ENCODE assay signal across 10 mouse cellular contexts in the genomic region with DNA sequence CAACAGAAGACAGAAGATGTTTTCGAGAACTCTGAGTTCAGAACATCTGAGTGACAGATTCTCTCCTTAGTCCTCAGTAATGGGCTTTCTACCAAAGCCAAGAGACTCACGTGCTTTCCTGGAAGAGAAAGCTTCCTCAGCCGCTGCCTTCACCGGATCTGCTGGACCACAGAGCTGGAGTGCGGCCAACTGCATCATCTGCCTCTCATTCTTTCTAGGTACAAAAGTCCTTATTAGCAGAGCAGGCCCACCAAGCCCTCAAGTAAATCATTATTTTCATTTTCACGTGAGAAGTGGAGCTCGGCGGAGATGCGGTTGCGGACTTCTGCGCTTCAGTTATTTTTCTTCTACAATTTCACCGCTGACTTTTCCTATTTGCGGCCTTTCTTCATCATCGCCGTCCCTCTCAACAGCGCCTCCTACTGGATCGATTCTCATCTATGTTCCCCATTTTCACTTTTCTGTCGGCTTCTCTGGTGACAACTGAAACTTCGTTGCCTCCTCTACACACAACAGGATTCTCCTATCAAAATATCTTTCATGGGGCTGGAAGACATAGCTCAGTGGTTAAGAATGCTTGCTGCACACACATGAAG.
DNase-seq lines count a peak whose midpoint lies in the region; ATAC-seq and TF ChIP-seq lines count a peak whose summit lies in the region.
"Had no signal": no experiment of that assay in that cellular context is flagged by ENCODE, and none has a peak within 500 bp of the region (broad histone marks: within the 10 kb centered on the region; RNA-seq: fewer than 3 reads in every experiment).

No protein-coding gene starts in this region.

- H3K4me2 ChIP-seq in liver, postnatal 0 days (ENCODE audit: low read depth, low read length) = no peak overlapping the region
- no peak overlapping the region for H3K4me2 ChIP-seq in liver, embryonic 11.5 days

- no peaks in the 10 kb centered on the region for H3K36me3 ChIP-seq in liver, postnatal 0 days (replicated peaks; ENCODE audit: insufficient read depth, low read length)
- H3K36me3 ChIP-seq in liver, embryonic 11.5 days (ENCODE audit: control insufficient read depth, insufficient read depth, low read length) = no peaks in the 10 kb centered on the region
- H3K36me3 ChIP-seq in ES-Bruce4 (ENCODE audit: control insufficient read depth, insufficient read depth, low read length, poor library complexity, severe bottlenecking) = no peaks in the 10 kb centered on the region

- DNase-seq in liver, postnatal 0 days = no peak
- no peak for DNase-seq in liver, embryonic 11.5 days (ENCODE audit: low spot score)
- DNase-seq in ZHBTc4 (ENCODE audit: low read depth, low spot score) = peak; percentile 71
- DNase-seq in natural killer cell, adult 2 months (ENCODE audit: low spot score in 2 of 2) = peak; percentile 17 to 42
- no peak for DNase-seq in frontal cortex, postnatal 36 days (ENCODE audit: low spot score in 2 of 2)
- no peak for DNase-seq in cerebellum, postnatal 4 days (ENCODE audit: low spot score in 2 of 2)

- TF ChIP-seq CTCF in liver, postnatal 0 days (IDR thresholded peaks at IDR 0.05; ENCODE audit: low read depth) = peak; percentile 53
- peak; percentile 10 for TF ChIP-seq CTCF in ES-Bruce4 (IDR thresholded peaks at IDR 0.05; ENCODE audit: low read depth, low read length)

- H3K4me3 ChIP-seq in liver, postnatal 0 days (ENCODE audit: low read depth, low read length) = no peak overlapping the region
- H3K4me3 ChIP-seq in liver, embryonic 11.5 days (ENCODE audit: low read depth, low read length) = no peak overlapping the region
- H3K4me3 ChIP-seq in ES-Bruce4 (ENCODE audit: low read depth, low read length) = peak overlapping the region; percentile 24; the same call in 1 of the 2 replicates
- H3K4me3 ChIP-seq: left cerebral cortex, adult 2 months; megakaryocyte, embryonic 14.5 days had no signal

- no peak overlapping the region for H3K9ac ChIP-seq in liver, postnatal 0 days (replicated peaks)
- H3K9ac ChIP-seq in liver, embryonic 11.5 days (ENCODE audit: low read depth, low read length) = no peak overlapping the region
- H3K9ac ChIP-seq in ES-Bruce4 (ENCODE audit: low read depth, poor library complexity, severe bottlenecking) = no peak overlapping the region

- H3K4me1 ChIP-seq in liver, postnatal 0 days (ENCODE audit: insufficient read depth) = no peaks in the 10 kb centered on the region
- no peaks in the 10 kb centered on the region for H3K4me1 ChIP-seq in liver, embryonic 11.5 days (replicated peaks; ENCODE audit: control insufficient read depth, insufficient read depth, low read length)
- no peaks in the 10 kb centered on the region for H3K4me1 ChIP-seq in ES-Bruce4 (ENCODE audit: control insufficient read depth, insufficient read depth, low read length)

- ATAC-seq in liver, postnatal 0 days = no peak
- ATAC-seq in liver, embryonic 11.5 days (replicated peaks; ENCODE audit: low FRiP score) = no peak
- no peak for ATAC-seq in monocyte, adult 5-6 weeks (replicated peaks; ENCODE audit: insufficient number of reproducible peaks, low FRiP score, low TSS enrichment, poor library complexity, severe bottlenecking)

- no peaks in the 10 kb centered on the region for H3K9me3 ChIP-seq in liver, postnatal 0 days (ENCODE audit: low read length)
- no peaks in the 10 kb centered on the region for H3K9me3 ChIP-seq in liver, embryonic 11.5 days (ENCODE audit: control insufficient read depth, low read length)
- no peaks in the 10 kb centered on the region for H3K9me3 ChIP-seq in ES-Bruce4 (replicated peaks; ENCODE audit: control insufficient read depth, insufficient read depth, low read length, poor library complexity, severe bottlenecking)
- H3K9me3 ChIP-seq: megakaryocyte, embryonic 14.5 days had no signal

- no peak overlapping the region for H3K27ac ChIP-seq in liver, postnatal 0 days (ENCODE audit: low read depth)
- no peak overlapping the region for H3K27ac ChIP-seq in liver, embryonic 11.5 days (ENCODE audit: low read depth, low read length)
- H3K27ac ChIP-seq in ES-Bruce4 (ENCODE audit: insufficient read depth, low read length) = no peak overlapping the region
- H3K27ac ChIP-seq: left cerebral cortex, adult 2 months had no signal

- no peak for TF ChIP-seq EP300 in liver, postnatal 0 days (IDR thresholded peaks at IDR 0.05; ENCODE audit: low read depth)
- TF ChIP-seq EP300 in ES-Bruce4 (IDR thresholded peaks at IDR 0.05; ENCODE audit: insufficient read depth, low read depth, low read length) = no peak

- TF ChIP-seq POLR2A in ES-Bruce4 (IDR thresholded peaks at IDR 0.05; ENCODE audit: insufficient read depth, low read length) = no peak

- 70% methylated on average over 19 of the region's 19 CpGs for WGBS in liver, postnatal 0 days (ENCODE audit: insufficient replicate concordance)
- WGBS in liver, embryonic 11.5 days = 66% methylated on average over 19 of the region's 19 CpGs

- no peaks in the 10 kb centered on the region for H3K27me3 ChIP-seq in liver, postnatal 0 days (ENCODE audit: insufficient read depth, low read length)
- H3K27me3 ChIP-seq in liver, embryonic 11.5 days (replicated peaks; ENCODE audit: control insufficient read depth, insufficient read depth, low read length) = no peaks in the 10 kb centered on the region
- no peaks in the 10 kb centered on the region for H3K27me3 ChIP-seq in ES-Bruce4 (ENCODE audit: control insufficient read depth, insufficient read depth, low read length, poor library complexity, severe bottlenecking)

Comparison
In these comparisons a context has a peak if more than half of its experiments do, and no peak if none do; other contexts are left out.
1. DNase-seq: peak in ZHBTc4 (single experiment) and natural killer cell, adult 2 months (2 of 2); none in liver, postnatal 0 days (single experiment), liver, embryonic 11.5 days (single experiment), frontal cortex, postnatal 36 days (0 of 2) and cerebellum, postnatal 4 days (0 of 2).